17 mouse cellular contexts compared by ENCODE assay signal in genomic region chr10:124733103-124733502, GRCm38 (mm10).
"Had no signal": no experiment of that assay in that cellular context is flagged by ENCODE, and none has a peak within 500 bp of the region (broad histone marks: within the 10 kb centered on the region; RNA-seq: fewer than 3 reads in every experiment).

No protein-coding gene starts in this region.

- H3K27ac ChIP-seq: lung, embryonic 15.5 days; macrophage; midbrain, embryonic 13.5 days; midbrain, embryonic 15.5 days; neural tube, embryonic 12.5 days; stomach, embryonic 15.5 days; stomach, postnatal 0 days had no signal

- H3K36me3 ChIP-seq: lung, embryonic 15.5 days; midbrain, embryonic 13.5 days; midbrain, embryonic 15.5 days; neural tube, embryonic 12.5 days; stomach, embryonic 15.5 days had no signal

- H3K4me3 ChIP-seq: lung, embryonic 15.5 days; megakaryocyte, embryonic 14.5 days; midbrain, embryonic 13.5 days; midbrain, embryonic 15.5 days; neural tube, embryonic 12.5 days; stomach, embryonic 15.5 days had no signal

- H3K9ac ChIP-seq: lung, embryonic 15.5 days; midbrain, embryonic 13.5 days; midbrain, embryonic 15.5 days; neural tube, embryonic 12.5 days; stomach, embryonic 15.5 days had no signal

- H3K9me3 ChIP-seq: lung, embryonic 15.5 days; midbrain, embryonic 13.5 days; midbrain, embryonic 15.5 days; neural tube, embryonic 12.5 days; stomach, embryonic 15.5 days had no signal

- H3K4me2 ChIP-seq: lung, embryonic 15.5 days; midbrain, embryonic 11.5 days; midbrain, embryonic 13.5 days; midbrain, embryonic 15.5 days; neural tube, embryonic 12.5 days; stomach, embryonic 15.5 days had no signal

- H3K4me1 ChIP-seq: lung, embryonic 15.5 days; megakaryocyte, embryonic 14.5 days; midbrain, embryonic 13.5 days; midbrain, embryonic 15.5 days; neural tube, embryonic 12.5 days; stomach, embryonic 15.5 days had no signal

- H3K27me3 ChIP-seq: lung, embryonic 15.5 days; megakaryocyte, embryonic 14.5 days; midbrain, embryonic 13.5 days; midbrain, embryonic 15.5 days; neural tube, embryonic 12.5 days; stomach, embryonic 15.5 days had no signal

- ATAC-seq: lung, postnatal 0 days; midbrain, embryonic 13.5 days; midbrain, embryonic 15.5 days had no signal

- DNase-seq: lung, adult 2 months; lung, postnatal 14 days; lung, postnatal 36 days; right cerebral cortex, postnatal 14 days; thymus, adult 2 months; thymus, postnatal 25 days; thymus, postnatal 4 days had no signal
